Mouse (Mus musculus): Measurements from ENCODE around the gene Aanat. TPM values are rescaled to one million over a fixed set of nuclear protein-coding genes. Genes with fewer than 3 reads are reported as not detected.

The Aanat gene
- polyA plus RNA-seq, 1 experiment from 2014 or later = not detected

- no peaks in the 10 kb centered on the region for H3K9me3 ChIP-seq (ENCODE audit: control insufficient read depth, low read depth, low read length)
- H3K27me3 ChIP-seq (ENCODE audit: control insufficient read depth, insufficient read depth, low read length) = no peaks in the 10 kb centered on the region
- no peaks in the 10 kb centered on the region for H3K36me3 ChIP-seq (ENCODE audit: control insufficient read depth, insufficient read depth, low read length)
- no peak overlapping the region for H3K4me3 ChIP-seq (ENCODE audit: low read depth, low read length)
- no peak overlapping the region for H3K4me2 ChIP-seq (replicated peaks; ENCODE audit: low read depth, low read length)
- H3K4me1 ChIP-seq (ENCODE audit: control insufficient read depth, insufficient read depth, low read length) = no peaks in the 10 kb centered on the region
- no peak overlapping the region for H3K27ac ChIP-seq (ENCODE audit: low read length)
- ATAC-seq (ENCODE audit: insufficient number of reproducible peaks, insufficient read depth, low FRiP score, low read depth) = no peak
- WGBS = 79% methylated on average over 4 of the region's 4 CpGs
- no peak overlapping the region for H3K9ac ChIP-seq (replicated peaks; ENCODE audit: low read depth, low read length)
These were observed 7.1 kb downstream of the Aanat start for GRCm38 (mm10) chr11:116593345-116593744.

- H3K27me3 ChIP-seq (ENCODE audit: control insufficient read depth, insufficient read depth, low read length) = no peaks in the 10 kb centered on the region
- no peak overlapping the region for H3K4me2 ChIP-seq (replicated peaks; ENCODE audit: low read depth, low read length)
- no peak overlapping the region for H3K27ac ChIP-seq (ENCODE audit: low read length)
- ATAC-seq (ENCODE audit: insufficient number of reproducible peaks, insufficient read depth, low FRiP score, low read depth) = no peak
- no peaks in the 10 kb centered on the region; the same call in 1 of the 2 replicates for H3K36me3 ChIP-seq (ENCODE audit: control insufficient read depth, insufficient read depth, low read length)
- no peaks in the 10 kb centered on the region for H3K9me3 ChIP-seq (ENCODE audit: control insufficient read depth, low read depth, low read length)
- H3K9ac ChIP-seq (replicated peaks; ENCODE audit: low read depth, low read length) = no peak overlapping the region
- WGBS = 84% methylated on average over 19 of the region's 19 CpGs
- H3K4me1 ChIP-seq (ENCODE audit: control insufficient read depth, insufficient read depth, low read length) = no peaks in the 10 kb centered on the region
- no peak overlapping the region for H3K4me3 ChIP-seq (ENCODE audit: low read depth, low read length)
These were observed 10.5 kb downstream of the Aanat start for GRCm38 (mm10) chr11:116596766-116597165.

- Histone ChIP-seq H3K4me3 (ENCODE audit: low read depth, low read length) (no peak overlapping the region), H3K36me3 (ENCODE audit: control insufficient read depth, insufficient read depth, low read length) (no peaks in the 10 kb centered on the region; the same call in 1 of the 2 replicates)
- 85% methylated on average over 8 of the region's 8 CpGs for WGBS
These were observed 12.0 kb downstream of the Aanat start for GRCm38 (mm10) chr11:116598193-116598592.

GRCm38 (mm10) chr11:116599230-116599629 is 13.0 kb downstream of the Aanat start:
- H3K4me3 ChIP-seq (ENCODE audit: low read depth, low read length) = no peak overlapping the region
- H3K27ac ChIP-seq (ENCODE audit: low read length) = no peak overlapping the region
- 90% methylated on average over 15 of the region's 15 CpGs for WGBS
- H3K9me3 ChIP-seq (ENCODE audit: control insufficient read depth, low read depth, low read length) = no peaks in the 10 kb centered on the region
- H3K27me3 ChIP-seq (ENCODE audit: control insufficient read depth, insufficient read depth, low read length) = no peaks in the 10 kb centered on the region
- H3K9ac ChIP-seq (replicated peaks; ENCODE audit: low read depth, low read length) = no peak overlapping the region
- H3K36me3 ChIP-seq (ENCODE audit: control insufficient read depth, insufficient read depth, low read length) = no peaks in the 10 kb centered on the region; the same call in 1 of the 2 replicates
- ATAC-seq (ENCODE audit: insufficient number of reproducible peaks, insufficient read depth, low FRiP score, low read depth) = no peak
- H3K4me1 ChIP-seq (ENCODE audit: control insufficient read depth, insufficient read depth, low read length) = no peaks in the 10 kb centered on the region
- no peak overlapping the region for H3K4me2 ChIP-seq (replicated peaks; ENCODE audit: low read depth, low read length)

More at GRCm38 (mm10) chr11:116598193-116598592, 12.0 kb downstream of the Aanat start:
- no peak overlapping the region for H3K27ac ChIP-seq (ENCODE audit: low read length)
- no peaks in the 10 kb centered on the region for H3K27me3 ChIP-seq (ENCODE audit: control insufficient read depth, insufficient read depth, low read length)
- no peaks in the 10 kb centered on the region for H3K9me3 ChIP-seq (ENCODE audit: control insufficient read depth, low read depth, low read length)
- no peaks in the 10 kb centered on the region for H3K4me1 ChIP-seq (ENCODE audit: control insufficient read depth, insufficient read depth, low read length)
- no peak for ATAC-seq (ENCODE audit: insufficient number of reproducible peaks, insufficient read depth, low FRiP score, low read depth)
- no peak overlapping the region for H3K4me2 ChIP-seq (replicated peaks; ENCODE audit: low read depth, low read length)
- no peak overlapping the region for H3K9ac ChIP-seq (replicated peaks; ENCODE audit: low read depth, low read length)

- Histone ChIP-seq H3K4me3 (ENCODE audit: low read depth, low read length) (no peak overlapping the region), H3K36me3 (ENCODE audit: control insufficient read depth, insufficient read depth, low read length) (peaks cover 2% of the 10 kb centered on the region; the same call in 1 of the 2 replicates), H3K4me2 (replicated peaks; ENCODE audit: low read depth, low read length) (no peak overlapping the region), H3K4me1 (ENCODE audit: control insufficient read depth, insufficient read depth, low read length) (no peaks in the 10 kb centered on the region), H3K9ac (replicated peaks; ENCODE audit: low read depth, low read length) (no peak overlapping the region), H3K27ac (ENCODE audit: low read length) (no peak overlapping the region), H3K9me3 (ENCODE audit: control insufficient read depth, low read depth, low read length) (no peaks in the 10 kb centered on the region), H3K27me3 (ENCODE audit: control insufficient read depth, insufficient read depth, low read length) (no peaks in the 10 kb centered on the region)
- 91% methylated on average over 8 of the region's 8 CpGs for WGBS
- no peak for ATAC-seq (ENCODE audit: insufficient number of reproducible peaks, insufficient read depth, low FRiP score, low read depth)
These were observed 14.9 kb downstream of the Aanat start for GRCm38 (mm10) chr11:116601166-116601565.

- Histone ChIP-seq H3K9me3 (ENCODE audit: control insufficient read depth, low read depth, low read length) (no peaks in the 10 kb centered on the region), H3K36me3 (ENCODE audit: control insufficient read depth, insufficient read depth, low read length) (peaks cover 2% of the 10 kb centered on the region; the same call in 1 of the 2 replicates), H3K27me3 (ENCODE audit: control insufficient read depth, insufficient read depth, low read length) (no peaks in the 10 kb centered on the region), H3K4me3 (ENCODE audit: low read depth, low read length) (no peak overlapping the region), H3K9ac (replicated peaks; ENCODE audit: low read depth, low read length) (no peak overlapping the region), H3K27ac (ENCODE audit: low read length) (no peak overlapping the region), H3K4me2 (replicated peaks; ENCODE audit: low read depth, low read length) (no peak overlapping the region), H3K4me1 (ENCODE audit: control insufficient read depth, insufficient read depth, low read length) (no peaks in the 10 kb centered on the region)
- ATAC-seq (ENCODE audit: insufficient number of reproducible peaks, insufficient read depth, low FRiP score, low read depth) = no peak
- 79% methylated on average over 8 of the region's 8 CpGs for WGBS
These were observed 15.8 kb downstream of the Aanat start for GRCm38 (mm10) chr11:116602043-116602442.

GRCm38 (mm10) chr11:116603339-116603738 is 17.1 kb downstream of the Aanat start:
- ATAC-seq (ENCODE audit: insufficient number of reproducible peaks, insufficient read depth, low FRiP score, low read depth) = no peak
- 92% methylated on average over 10 of the region's 10 CpGs for WGBS
- peaks cover 2% of the 10 kb centered on the region; the same call in 1 of the 2 replicates for H3K36me3 ChIP-seq (ENCODE audit: control insufficient read depth, insufficient read depth, low read length)

GRCm38 (mm10) chr11:116604097-116604496 is 17.9 kb downstream of the Aanat start:
- no peak overlapping the region for H3K4me2 ChIP-seq (replicated peaks; ENCODE audit: low read depth, low read length)
- no peaks in the 10 kb centered on the region for H3K9me3 ChIP-seq (ENCODE audit: control insufficient read depth, low read depth, low read length)
- 87% methylated on average over 12 of the region's 12 CpGs for WGBS
- no peak overlapping the region for H3K9ac ChIP-seq (replicated peaks; ENCODE audit: low read depth, low read length)
- H3K4me1 ChIP-seq (ENCODE audit: control insufficient read depth, insufficient read depth, low read length) = no peaks in the 10 kb centered on the region
- ATAC-seq (ENCODE audit: insufficient number of reproducible peaks, insufficient read depth, low FRiP score, low read depth) = no peak
- H3K36me3 ChIP-seq (ENCODE audit: control insufficient read depth, insufficient read depth, low read length) = peaks cover 2% of the 10 kb centered on the region; the same call in 1 of the 2 replicates
- no peaks in the 10 kb centered on the region for H3K27me3 ChIP-seq (ENCODE audit: control insufficient read depth, insufficient read depth, low read length)
- no peak overlapping the region for H3K27ac ChIP-seq (ENCODE audit: low read length)
- no peak overlapping the region for H3K4me3 ChIP-seq (ENCODE audit: low read depth, low read length)

More at GRCm38 (mm10) chr11:116603339-116603738, 17.1 kb downstream of the Aanat start:
- H3K4me1 ChIP-seq (ENCODE audit: control insufficient read depth, insufficient read depth, low read length) = no peaks in the 10 kb centered on the region
- H3K9me3 ChIP-seq (ENCODE audit: control insufficient read depth, low read depth, low read length) = no peaks in the 10 kb centered on the region
- no peak overlapping the region for H3K4me2 ChIP-seq (replicated peaks; ENCODE audit: low read depth, low read length)
- no peaks in the 10 kb centered on the region for H3K27me3 ChIP-seq (ENCODE audit: control insufficient read depth, insufficient read depth, low read length)
- no peak overlapping the region for H3K4me3 ChIP-seq (ENCODE audit: low read depth, low read length)
- H3K9ac ChIP-seq (replicated peaks; ENCODE audit: low read depth, low read length) = no peak overlapping the region
- no peak overlapping the region for H3K27ac ChIP-seq (ENCODE audit: low read length)

- Histone ChIP-seq H3K36me3 (ENCODE audit: control insufficient read depth, insufficient read depth, low read length) (peaks cover 2% of the 10 kb centered on the region; the same call in 1 of the 2 replicates), H3K27me3 (ENCODE audit: control insufficient read depth, insufficient read depth, low read length) (no peaks in the 10 kb centered on the region), H3K9me3 (ENCODE audit: control insufficient read depth, low read depth, low read length) (no peaks in the 10 kb centered on the region), H3K4me1 (ENCODE audit: control insufficient read depth, insufficient read depth, low read length) (no peaks in the 10 kb centered on the region), H3K9ac (replicated peaks; ENCODE audit: low read depth, low read length) (no peak overlapping the region), H3K27ac (ENCODE audit: low read length) (no peak overlapping the region), H3K4me3 (ENCODE audit: low read depth, low read length) (no peak overlapping the region), H3K4me2 (replicated peaks; ENCODE audit: low read depth, low read length) (no peak overlapping the region)
- WGBS = 100% methylated on average over 3 of the region's 3 CpGs
- no peak for ATAC-seq (ENCODE audit: insufficient number of reproducible peaks, insufficient read depth, low FRiP score, low read depth)
These were observed 21.5 kb downstream of the Aanat start for GRCm38 (mm10) chr11:116607717-116608116.

Measured in stomach, embryonic 14.5 days (tissue).